Mouse (Mus musculus): Measurements from ENCODE around the gene Ddx39. TPM values are rescaled to one million over a fixed set of nuclear protein-coding genes. Genes with fewer than 3 reads are reported as not detected.

The Ddx39 gene
- 22.0 TPM for polyA plus RNA-seq (2014; fragmentation: Illumina TruSeq; extraction: RNeasy Lipid Tissue Mini Kit (QIAGEN cat#74804); ENCODE audit: insufficient read depth, low read depth, low replicate concordance)

GRCm38 (mm10) chr8:83715031-83715690, at the start of gene Ddx39:
TSS of gene Ddx39 (plus strand) at chr8:83715177.

GRCm38 (mm10) chr8:83665969-83666865, 48.8 kb upstream of the Ddx39 start, which contains the start of gene Ptger1:
TSS of gene Ptger1 (plus strand) at chr8:83666678.

GRCm38 (mm10) chr8:83698661-83699453, 16.1 kb upstream of the Ddx39 start, which contains the start of gene Pkn1:
TSS of gene Pkn1 (minus strand) at chr8:83699179.

GRCm38 (mm10) chr8:83740976-83741741, 26.2 kb downstream of the Ddx39 start, which contains the start of gene Adgre5:
TSS of gene Adgre5 (minus strand) at chr8:83741326.

Other genes starting within 250 kb of the Ddx39 start
- not detected for gene Olfr370, start 179.4 kb upstream of the Ddx39 start, polyA plus RNA-seq (2014; fragmentation: Illumina TruSeq; extraction: RNeasy Lipid Tissue Mini Kit (QIAGEN cat#74804); ENCODE audit: insufficient read depth, low read depth, low replicate concordance)
- 270 TPM for gene Ndufb7, start 148.5 kb upstream of the Ddx39 start, polyA plus RNA-seq (2014; fragmentation: Illumina TruSeq; extraction: RNeasy Lipid Tissue Mini Kit (QIAGEN cat#74804); ENCODE audit: insufficient read depth, low read depth, low replicate concordance)
- 176 TPM for gene Tecr, start 107.2 kb upstream of the Ddx39 start, polyA plus RNA-seq (2014; fragmentation: Illumina TruSeq; extraction: RNeasy Lipid Tissue Mini Kit (QIAGEN cat#74804); ENCODE audit: insufficient read depth, low read depth, low replicate concordance)
- gene Dnajb1, start 107.0 kb upstream of the Ddx39 start, polyA plus RNA-seq (2014; fragmentation: Illumina TruSeq; extraction: RNeasy Lipid Tissue Mini Kit (QIAGEN cat#74804); ENCODE audit: insufficient read depth, low read depth, low replicate concordance): 32.1 TPM
- gene Gipc1, start 62.5 kb upstream of the Ddx39 start, polyA plus RNA-seq (2014; fragmentation: Illumina TruSeq; extraction: RNeasy Lipid Tissue Mini Kit (QIAGEN cat#74804); ENCODE audit: insufficient read depth, low read depth, low replicate concordance): 45.7 TPM
- 2.1 TPM for gene Ptger1, start 48.5 kb upstream of the Ddx39 start, polyA plus RNA-seq (2014; fragmentation: Illumina TruSeq; extraction: RNeasy Lipid Tissue Mini Kit (QIAGEN cat#74804); ENCODE audit: insufficient read depth, low read depth, low replicate concordance)
- 29.7 TPM for gene Pkn1, start 16.0 kb upstream of the Ddx39 start, polyA plus RNA-seq (2014; fragmentation: Illumina TruSeq; extraction: RNeasy Lipid Tissue Mini Kit (QIAGEN cat#74804); ENCODE audit: insufficient read depth, low read depth, low replicate concordance)
- gene Adgre5, start 26.1 kb downstream of the Ddx39 start, polyA plus RNA-seq (2014; fragmentation: Illumina TruSeq; extraction: RNeasy Lipid Tissue Mini Kit (QIAGEN cat#74804); ENCODE audit: insufficient read depth, low read depth, low replicate concordance): 186 TPM
- 6.6 TPM for gene Adgrl1, start 184.9 kb downstream of the Ddx39 start, polyA plus RNA-seq (2014; fragmentation: Illumina TruSeq; extraction: RNeasy Lipid Tissue Mini Kit (QIAGEN cat#74804); ENCODE audit: insufficient read depth, low read depth, low replicate concordance)
- 0.99 TPM for gene Gm10644, start 240.0 kb downstream of the Ddx39 start, polyA plus RNA-seq (2014; fragmentation: Illumina TruSeq; extraction: RNeasy Lipid Tissue Mini Kit (QIAGEN cat#74804); ENCODE audit: insufficient read depth, low read depth, low replicate concordance)
- gene Asf1b, start 240.3 kb downstream of the Ddx39 start, polyA plus RNA-seq (2014; fragmentation: Illumina TruSeq; extraction: RNeasy Lipid Tissue Mini Kit (QIAGEN cat#74804); ENCODE audit: insufficient read depth, low read depth, low replicate concordance): 1.9 TPM